8 mouse cellular contexts compared by ENCODE assay signal in genomic region chr7:49158641-49159381, GRCm38 (mm10).
DNase-seq lines count a peak whose midpoint lies in the region.

No protein-coding gene starts in this region.

- DNase-seq in gastrocnemius, adult 18-20 months (ENCODE audit: low spot score), result peak; percentile 8
- no peak for DNase-seq in gastrocnemius, postnatal 10 days
- peak; percentile 91 for DNase-seq in Muller cell, postnatal 12 days (ENCODE audit: inconsistent ontology term)
- DNase-seq in cerebellum, adult 9-10 months, result peak; percentile 61
- peak; percentile 45 to 63 for DNase-seq in heart, postnatal 14 days
- DNase-seq in embryo, embryonic 11 days, result no peak
- DNase-seq in frontal cortex, postnatal 36 days (ENCODE audit: low spot score in 2 of 2), result no peak
- DNase-seq in thymus, postnatal 0 days (ENCODE audit: low spot score), result no peak

- intact Hi-C loops in heart, postnatal 14 days (cut with DNase I), result no loop called here

Comparison
In these comparisons a context has a peak if more than half of its experiments do, and no peak if none do; other contexts are left out.
1. DNase-seq: peak in gastrocnemius, adult 18-20 months (single experiment), Muller cell, postnatal 12 days (single experiment), cerebellum, adult 9-10 months (single experiment) and heart, postnatal 14 days (2 of 2); none in gastrocnemius, postnatal 10 days (single experiment), embryo, embryonic 11 days (single experiment), frontal cortex, postnatal 36 days (0 of 2) and thymus, postnatal 0 days (single experiment).